Mouse (Mus musculus) monocyte, adult 5-6 weeks (primary cell): ENCODE data around the gene Ormdl3. TPM values are rescaled to one million over a fixed set of nuclear protein-coding genes. Genes with fewer than 3 reads are reported as not detected.
A peak's percentile ranks its signal among the peaks of the same experiment; 100 is the strongest.

Source experiments
- ATAC-seq: fragments of 153-309, 156-312 bp; replicated peaks from 2 replicates; pipeline ENCODE4 v1.8.0; 2017; ENCODE audit warnings: mild to moderate bottlenecking; ENCODE audit not compliant: low TSS enrichment, insufficient number of reproducible peaks, severe bottlenecking, poor library complexity, low FRiP score
- total RNA-seq: library from RNA; stranded (forward); fragments of 200-1000, 200-491, 200-594 nt; gene quantifications from 3 replicates; pipeline ENCODE4 v1.2.3, GENCODE M21; 2017

Gene Ormdl3
- total RNA-seq, 1 experiment from 2014 or later = 16.6 TPM

DNA sequence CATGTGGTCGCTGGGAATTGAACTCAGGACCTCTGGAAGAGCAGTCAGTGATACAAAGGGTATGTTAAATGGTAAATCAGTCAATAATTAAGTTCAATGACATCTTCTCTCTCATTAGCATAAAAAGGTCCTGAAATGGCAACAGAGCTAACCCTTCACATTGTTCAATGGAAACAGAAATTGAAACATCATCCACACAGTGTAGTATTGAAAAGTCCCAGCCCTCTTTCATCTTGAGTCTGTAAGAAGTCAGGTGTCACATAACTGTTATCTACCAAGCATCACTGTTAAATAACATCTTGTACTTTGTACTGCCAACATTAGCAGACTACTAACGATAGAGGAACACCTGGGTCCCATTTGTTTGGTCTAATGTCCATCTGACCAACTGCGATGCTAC, 24.1 kb downstream of the Ormdl3 start:
- ATAC-seq = no peak

GRCm38 (mm10) chr11:98560942-98561341, 26.2 kb downstream of the Ormdl3 start:
- ATAC-seq = no peak

DNA sequence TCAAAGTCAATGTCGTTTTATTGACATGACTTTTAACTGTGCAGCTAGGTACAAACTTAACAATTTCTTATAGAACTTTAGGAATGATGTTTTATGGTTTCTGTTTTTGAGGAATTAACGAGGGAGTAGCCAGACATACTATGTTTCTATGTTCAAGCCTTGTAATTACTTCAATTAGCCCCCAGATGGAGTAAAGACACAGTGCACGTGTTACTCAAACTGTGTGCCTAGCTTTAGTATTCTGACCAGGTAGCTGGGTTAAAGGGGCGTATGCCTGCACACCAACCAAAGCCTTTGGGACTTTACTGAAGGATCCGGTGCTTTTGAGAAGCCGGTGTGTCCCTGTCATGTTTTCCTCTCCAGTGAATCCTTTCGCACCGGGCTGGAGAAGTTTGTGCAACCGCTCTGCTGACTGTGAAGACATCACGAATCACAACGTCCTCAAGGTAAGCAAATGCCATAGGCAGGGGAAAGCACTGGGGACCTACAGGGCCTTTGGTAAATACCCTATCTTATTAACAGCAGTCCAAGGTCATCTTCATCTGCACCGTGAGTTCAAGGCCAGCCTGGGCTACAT, 32.0 kb downstream of the Ormdl3 start:
- no peak for ATAC-seq

DNA sequence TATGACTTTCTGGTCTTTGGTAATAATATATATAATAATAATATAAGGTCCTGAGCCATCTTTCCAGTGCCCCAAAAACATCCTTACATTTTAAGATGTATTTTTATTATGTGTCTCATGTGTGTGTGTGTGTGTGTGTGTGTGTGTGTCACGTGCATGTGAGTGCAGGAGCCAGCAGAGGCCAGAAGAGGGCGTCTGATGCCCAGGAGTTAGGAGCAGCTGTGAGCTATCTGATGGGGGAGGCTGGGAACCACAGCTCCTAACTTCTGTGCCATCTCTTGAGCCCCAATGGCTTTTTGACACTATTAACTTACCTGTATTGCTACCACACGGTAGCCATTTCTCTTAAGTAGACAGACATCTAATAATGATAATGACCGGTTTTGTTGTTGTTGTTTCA, 33.2 kb downstream of the Ormdl3 start:
- ATAC-seq = no peak

GRCm38 (mm10) chr11:98550975-98551828, 36.0 kb downstream of the Ormdl3 start, which contains the start of gene Zpbp2:
TSS of gene Zpbp2 (plus strand) at chr11:98551097.
- peak; percentile 78 for ATAC-seq

DNA sequence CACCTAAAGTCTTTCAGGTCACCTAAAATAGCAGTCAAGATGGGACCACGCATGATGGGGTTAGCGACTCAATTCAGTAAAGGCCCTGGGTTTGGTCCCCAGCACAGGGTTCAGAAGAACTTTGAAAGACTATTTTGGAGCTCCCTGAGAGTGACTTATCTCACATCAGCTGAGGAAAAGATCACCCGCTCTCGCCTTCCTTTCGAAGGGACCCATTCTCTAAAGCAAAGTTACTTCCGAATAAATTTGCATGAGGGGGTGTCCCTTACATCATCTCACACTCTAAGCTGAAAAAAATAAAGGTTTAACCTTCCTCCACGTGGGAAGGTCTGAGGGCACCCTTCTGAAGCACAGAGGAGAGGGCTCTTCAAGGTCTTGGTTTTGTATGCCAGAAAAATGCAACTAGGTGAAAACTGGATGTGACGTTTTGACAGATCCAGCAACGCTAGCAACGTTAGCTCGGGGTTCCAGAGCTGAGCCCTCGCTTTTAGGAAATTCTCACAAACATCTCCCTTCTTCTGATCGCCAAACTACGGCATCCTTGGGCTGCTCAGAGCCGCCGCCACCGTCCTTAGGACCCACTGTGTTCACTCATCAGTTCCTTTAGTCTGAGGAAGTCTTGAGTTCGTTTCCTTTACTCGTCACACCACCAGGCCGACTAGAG, 36.7 kb downstream of the Ormdl3 start:
- 0 out of 2 replicates have a peak, but pooled peaks have one; percentile 34 for ATAC-seq

- no peak for ATAC-seq
Observed at GRCm38 (mm10) chr11:98549363-98549762, 37.8 kb downstream of the Ormdl3 start.

GRCm38 (mm10) chr11:98547308-98547693, 39.9 kb downstream of the Ormdl3 start:
- ATAC-seq = no peak

- no peak for ATAC-seq
Observed at GRCm38 (mm10) chr11:98546529-98547307, 40.5 kb downstream of the Ormdl3 start.

GRCm38 (mm10) chr11:98545711-98546231, 41.4 kb downstream of the Ormdl3 start, which contains the start of gene Ikzf3:
TSS of gene Ikzf3 (minus strand) at chr11:98546031.
- ATAC-seq = peak; percentile 83

GRCm38 (mm10) chr11:98544890-98545677, 42.1 kb downstream of the Ormdl3 start:
- ATAC-seq = no peak

GRCm38 (mm10) chr11:98543414-98543813, 43.8 kb downstream of the Ormdl3 start:
- ATAC-seq = no peak

DNA sequence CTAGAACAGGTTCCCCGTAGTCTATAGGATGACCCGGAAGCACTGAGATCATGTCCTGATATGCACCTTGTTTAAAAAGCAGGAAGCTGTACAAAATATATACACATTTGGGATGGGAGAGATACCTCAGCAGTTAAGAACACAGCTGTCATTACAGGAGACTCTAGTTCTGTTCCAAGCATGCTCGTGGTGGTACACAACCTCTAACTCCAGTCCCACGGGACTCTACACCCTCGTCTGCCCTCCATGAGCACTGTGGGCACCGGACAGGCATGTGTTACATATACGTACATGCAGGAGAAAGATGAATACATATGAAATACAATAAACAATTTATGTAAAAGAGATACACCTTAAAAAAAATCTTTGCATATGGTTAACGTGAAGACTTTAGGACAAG, 44.6 kb downstream of the Ormdl3 start:
- ATAC-seq = no peak

- no peak for ATAC-seq
Observed at GRCm38 (mm10) chr11:98540319-98540718, 46.8 kb downstream of the Ormdl3 start.

GRCm38 (mm10) chr11:98537480-98538034, 49.6 kb downstream of the Ormdl3 start:
- ATAC-seq = no peak
